Mouse (Mus musculus) heart, adult 8-10 months (tissue): ENCODE data around the gene Pds5a. TPM values are rescaled to one million over a fixed set of nuclear protein-coding genes. Genes with fewer than 3 reads are reported as not detected.
"Not testable (repeated sequence)": the region's sequence is repeated elsewhere in the genome, so short reads cannot be mapped to it uniquely, and the experiment has no call there.

ENCODE experiments used
- DNase-seq: peaks from one replicate; pipeline ENCODE4 v3.0.0; 2022; ENCODE audit warnings: low spot score
- total RNA-seq, 4 experiments: library from RNA; stranded (reverse); gene quantifications; 2 replicates each; pipeline ENCODE4 v1.2.4; 2022

The Pds5a gene
- 10 to 100 TPM; 53.1 to 64.7 (median 62.6) TPM for total RNA-seq

DNA sequence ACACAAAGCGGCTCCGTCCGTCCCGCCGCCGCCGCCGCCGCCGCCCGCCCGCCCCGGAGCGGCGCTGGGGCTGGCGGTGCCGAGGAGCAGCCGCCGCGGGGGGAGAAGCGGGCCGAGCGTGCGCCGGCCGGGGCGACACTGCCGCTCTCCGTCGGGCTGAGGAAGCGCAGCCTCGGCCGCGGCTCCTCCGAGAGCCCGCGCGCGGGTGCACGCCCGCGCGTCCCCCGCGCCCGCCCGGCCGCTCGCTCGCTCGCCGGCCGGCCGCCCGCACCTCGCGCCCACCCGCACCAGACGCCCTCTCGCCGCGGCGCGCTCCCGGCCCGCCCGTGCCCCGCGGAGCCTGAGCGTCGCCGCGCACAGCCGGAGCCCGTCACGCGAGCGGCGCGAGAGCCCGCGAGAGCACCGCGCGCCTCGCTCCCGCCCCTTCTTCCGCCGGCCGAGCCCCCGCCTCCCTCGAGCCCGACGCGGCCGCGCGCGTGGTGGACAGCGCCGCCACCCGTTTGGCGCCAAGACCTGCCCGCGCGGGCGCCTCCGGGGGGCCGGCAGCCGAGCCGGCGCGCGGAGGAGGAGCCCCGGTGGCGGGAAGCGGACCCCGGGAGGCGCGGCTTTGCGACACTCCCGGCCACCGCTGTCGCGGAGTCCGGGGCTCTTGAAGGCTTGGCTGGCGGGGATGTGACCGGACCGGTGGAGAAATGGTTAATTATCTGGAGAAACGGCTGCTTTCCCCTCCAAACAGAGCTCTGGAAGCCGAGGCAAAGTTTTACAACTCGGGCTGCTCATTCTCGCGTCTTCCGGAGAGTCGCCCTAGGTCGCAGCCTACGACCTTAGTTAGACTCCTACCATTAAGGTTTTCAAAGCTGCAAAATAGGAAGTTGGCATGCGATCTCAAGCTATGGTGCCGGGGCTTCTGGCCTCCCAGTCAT is at the start of gene Pds5a:
Gene Pds5a, minus strand, starts transcription at position 438 of the 923 bp plus-strand sequence.
- peak; percentile 72 for DNase-seq

DNA sequence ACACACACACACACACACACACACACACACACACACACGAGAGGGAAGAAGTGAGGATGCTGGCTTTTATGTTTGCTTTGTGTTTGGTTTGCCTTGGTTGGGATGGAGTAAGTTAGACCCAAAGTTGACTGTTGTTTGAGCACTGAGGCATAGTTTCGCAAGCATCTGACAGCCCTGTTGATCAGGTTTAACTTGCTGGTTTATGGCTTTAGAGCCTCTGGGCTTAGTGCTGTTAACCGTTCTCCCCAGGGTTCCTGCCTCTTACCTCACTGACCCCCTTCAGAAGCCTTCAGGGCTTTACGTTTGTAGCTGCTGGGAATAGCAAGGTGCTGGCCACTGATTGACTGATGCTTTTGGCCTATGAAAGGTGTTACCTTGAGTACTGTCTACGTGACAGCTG is 48.8 kb upstream of the Pds5a start:
- DNase-seq = no peak

GRCm38 (mm10) chr5:65739366-65739765 is 41.3 kb upstream of the Pds5a start:
- DNase-seq = no peak

DNA sequence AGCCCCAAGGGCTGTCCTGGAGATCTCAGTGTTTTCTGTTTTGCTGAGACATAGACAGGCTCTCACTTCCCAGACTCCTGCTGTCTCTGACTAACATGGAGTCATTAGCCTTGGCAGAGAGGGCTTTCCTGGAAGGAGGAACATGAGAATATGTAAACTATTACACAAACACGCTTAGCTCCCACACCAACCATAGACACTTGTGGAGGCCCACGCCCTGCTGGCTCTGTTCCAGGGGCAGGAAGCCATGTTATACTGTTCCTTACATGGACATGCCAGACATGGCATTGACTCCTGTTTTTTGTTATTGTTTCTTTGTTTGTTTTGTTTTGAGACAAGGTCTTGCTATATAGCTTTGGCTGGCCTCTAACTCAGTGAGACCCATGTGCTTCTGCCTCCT is 37.5 kb upstream of the Pds5a start:
- no peak for DNase-seq

DNA sequence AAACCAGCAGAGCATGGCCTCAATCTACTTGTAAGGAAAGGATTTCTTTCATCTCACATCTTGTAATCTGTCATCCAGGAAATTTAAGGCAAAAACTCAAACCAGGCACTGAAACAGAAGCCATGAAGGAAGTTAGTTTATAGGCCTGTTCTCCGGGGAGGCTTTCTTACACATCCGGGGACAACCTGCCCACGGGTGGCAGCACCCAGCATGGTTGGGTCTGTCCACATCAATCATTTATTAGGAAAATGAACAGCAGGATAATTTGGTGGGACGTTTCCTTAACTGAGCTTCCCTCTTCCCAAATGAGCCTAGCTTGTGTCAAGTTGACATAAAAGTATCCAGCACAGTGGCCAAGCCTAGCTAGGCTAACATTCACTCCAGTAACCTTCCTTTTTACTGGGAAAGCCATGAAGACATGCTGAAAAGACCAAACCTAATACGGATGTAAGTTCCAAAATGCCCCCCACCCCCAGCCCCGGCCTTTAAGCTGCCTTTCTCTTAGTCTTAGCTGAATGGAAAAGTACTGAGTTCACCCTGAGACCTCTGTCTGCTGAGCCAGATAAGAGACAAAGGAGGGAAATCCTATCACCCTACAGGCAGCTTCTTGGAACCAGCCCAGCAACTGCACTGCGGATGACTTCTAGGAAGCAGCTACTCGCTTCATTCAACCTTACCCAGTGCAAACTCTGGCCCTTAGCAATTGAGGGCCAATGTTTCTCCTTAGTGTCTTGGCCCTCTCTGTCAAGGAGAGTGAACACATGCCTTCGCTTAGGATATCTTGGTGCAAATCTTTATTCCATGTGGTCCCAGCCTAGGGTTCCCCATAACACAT is 33.3 kb upstream of the Pds5a start:
- peak; percentile 57 for DNase-seq

GRCm38 (mm10) chr5:65724311-65725054 is 26.4 kb upstream of the Pds5a start:
- DNase-seq = peak; percentile 63

DNA sequence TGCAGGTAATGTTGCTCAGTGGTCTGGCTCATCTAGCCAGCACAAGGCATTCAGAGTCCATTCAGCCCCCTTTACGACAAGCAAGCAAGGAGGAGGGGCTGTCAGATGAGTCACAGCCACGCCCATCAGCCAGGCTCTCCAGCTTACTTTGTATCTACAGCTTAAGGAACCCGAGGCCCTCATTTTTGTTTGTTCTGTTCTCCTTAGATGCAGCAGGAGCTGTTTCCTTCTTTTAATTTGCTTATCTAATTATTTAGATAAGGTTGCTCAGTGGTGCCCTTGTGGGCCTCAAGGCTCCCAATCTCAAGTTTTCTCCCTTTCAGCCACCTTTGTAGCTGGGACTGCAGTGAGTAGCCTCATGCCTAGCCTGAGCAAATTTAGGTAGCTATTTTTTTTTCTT is 20.3 kb upstream of the Pds5a start:
- no peak for DNase-seq

GRCm38 (mm10) chr5:65717903-65718211 is 19.8 kb upstream of the Pds5a start:
- not testable (repeated sequence) for DNase-seq

DNA sequence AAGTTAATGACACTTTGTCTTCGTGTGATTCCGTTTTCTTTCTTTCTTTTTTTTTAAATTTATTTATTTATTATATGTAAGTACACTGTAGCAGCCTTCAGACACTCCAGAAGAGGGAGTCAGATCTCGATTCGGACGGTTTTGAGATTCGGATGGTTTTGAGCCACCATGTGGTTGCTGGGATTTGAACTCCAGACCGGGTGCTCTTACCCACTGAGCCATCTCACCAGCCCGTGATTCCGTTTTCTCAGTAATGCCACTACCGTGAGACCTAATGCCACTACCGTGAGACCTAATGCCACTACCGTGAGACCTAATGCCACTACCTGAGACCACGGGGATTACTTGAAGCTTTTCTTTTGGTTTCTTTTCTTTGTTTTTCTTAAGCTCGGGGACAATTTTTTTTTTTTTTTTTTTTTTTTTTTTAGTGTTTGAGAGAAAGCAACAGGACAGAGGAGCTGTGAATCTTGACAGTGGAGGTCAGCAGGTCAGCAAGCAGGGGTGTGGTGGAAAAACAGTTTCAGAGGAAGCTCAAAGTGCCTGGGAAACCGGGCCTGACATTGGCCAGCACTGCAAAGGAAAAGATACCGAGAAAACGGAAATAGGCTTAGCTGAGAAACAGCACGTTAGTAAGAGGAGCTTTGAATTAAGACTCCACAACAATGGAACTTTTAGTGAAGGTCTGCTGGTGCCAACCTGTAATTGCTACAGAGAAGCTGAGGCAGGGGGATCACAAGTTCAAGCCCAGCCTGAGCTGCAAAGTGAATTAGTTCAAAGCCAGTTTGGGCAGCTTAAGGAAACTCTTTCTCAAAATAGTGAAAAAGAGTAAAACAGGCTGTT is 19.2 kb upstream of the Pds5a start:
- DNase-seq = no peak

GRCm38 (mm10) chr5:65715084-65715483 is 17.0 kb upstream of the Pds5a start:
- no peak for DNase-seq

DNA sequence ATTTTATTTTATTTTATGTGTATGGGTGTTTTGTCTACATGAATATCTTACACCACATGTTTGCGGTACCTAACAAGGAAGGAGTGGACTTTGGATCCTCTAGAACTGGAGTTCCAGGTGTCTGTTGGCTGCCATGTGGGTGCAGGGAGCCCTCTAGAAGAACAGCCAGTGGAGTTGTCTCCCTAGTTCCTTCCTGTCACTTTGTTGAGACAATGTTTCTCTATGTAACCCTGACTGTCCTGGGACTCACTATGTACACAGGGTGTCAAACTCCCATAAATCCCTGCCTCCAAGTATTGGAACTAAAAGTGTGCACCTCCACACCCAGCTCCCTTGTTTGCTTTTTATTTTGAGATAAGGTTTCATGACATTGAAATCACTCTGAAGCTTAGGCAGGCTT is 13.4 kb upstream of the Pds5a start:
- no peak for DNase-seq

- DNase-seq = no peak
These were observed 12.2 kb upstream of the Pds5a start for GRCm38 (mm10) chr5:65710267-65710666.

DNA sequence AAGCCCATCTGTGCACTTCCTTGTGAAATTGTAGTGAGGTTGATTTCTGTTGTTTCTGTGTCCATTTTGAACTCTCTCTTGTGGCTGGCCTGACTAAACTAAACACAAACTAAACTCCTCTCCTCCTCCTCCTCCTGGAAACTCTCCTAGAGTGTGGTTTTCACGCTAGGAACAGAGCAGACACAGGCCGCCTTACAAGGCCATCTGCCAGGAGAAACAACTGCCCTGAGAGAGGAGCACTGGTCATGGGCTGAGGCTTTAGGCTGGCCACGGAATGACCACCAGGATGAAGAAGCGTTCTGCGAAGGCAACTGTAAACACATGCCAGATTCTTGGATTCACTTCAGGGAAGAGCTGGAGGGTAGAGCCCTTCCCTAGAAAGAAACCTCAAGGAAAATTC is 8.9 kb upstream of the Pds5a start:
- DNase-seq = no peak

GRCm38 (mm10) chr5:65706171-65706570 is 8.1 kb upstream of the Pds5a start:
- DNase-seq = no peak

GRCm38 (mm10) chr5:65704765-65705678 is 6.9 kb upstream of the Pds5a start:
- DNase-seq = no peak

GRCm38 (mm10) chr5:65703261-65703660 is 5.2 kb upstream of the Pds5a start:
- DNase-seq = no peak

- no peak for DNase-seq
These were observed 2.0 kb upstream of the Pds5a start for GRCm38 (mm10) chr5:65700102-65700501.

DNA sequence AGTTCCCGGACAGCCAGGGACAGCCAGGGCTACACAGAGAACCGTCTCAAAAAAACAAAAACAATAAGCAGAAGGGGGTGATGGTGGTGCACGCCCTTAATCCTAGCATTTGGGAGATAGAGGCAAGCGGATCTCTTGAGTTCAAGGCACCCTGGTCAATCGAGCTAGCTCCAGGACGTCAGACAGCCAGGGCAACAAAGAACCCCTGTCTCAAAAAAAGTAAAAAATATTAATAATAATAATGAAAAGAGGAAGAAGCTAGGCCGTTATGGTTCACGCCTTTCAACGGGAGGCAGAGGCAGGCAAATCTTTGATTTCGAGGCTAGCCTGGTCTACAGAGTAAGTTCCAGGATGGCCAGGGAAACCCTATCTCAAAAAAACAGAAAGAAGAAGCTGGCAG is 1.1 kb upstream of the Pds5a start:
- DNase-seq = no peak

GRCm38 (mm10) chr5:65698759-65699136 is 675 bp upstream of the Pds5a start:
- DNase-seq = no peak

GRCm38 (mm10) chr5:65697486-65697835 is 612 bp downstream of the Pds5a start:
- no peak for DNase-seq
